Mouse (Mus musculus): ENCODE data around the gene Wnt10a. TPM values are rescaled to one million over a fixed set of nuclear protein-coding genes. Genes with fewer than 3 reads are reported as not detected.

Wnt10a gene
- polyA plus RNA-seq, 1 experiment from 2014 or later: not detected

Other genes with a start within 250 kb of the Wnt10a start
- gene Plcd4, start 248.6 kb upstream of the Wnt10a start, polyA plus RNA-seq (2015; fragmentation: Nextera tagmentation; extraction: Ambion mirVana): 0.52 and 0.64 TPM in 2 replicates
- 19.1 and 19.2 TPM in 2 replicates for gene Usp37, start 247.2 kb upstream of the Wnt10a start, polyA plus RNA-seq (2015; fragmentation: Nextera tagmentation; extraction: Ambion mirVana)
- 4.9 and 5.1 TPM in 2 replicates for gene Zfp142, start 203.3 kb upstream of the Wnt10a start, polyA plus RNA-seq (2015; fragmentation: Nextera tagmentation; extraction: Ambion mirVana)
- gene Bcs1l, start 203.2 kb upstream of the Wnt10a start, polyA plus RNA-seq (2015; fragmentation: Nextera tagmentation; extraction: Ambion mirVana): 20.5 and 21.7 TPM in 2 replicates
- gene Rnf25, start 190.1 kb upstream of the Wnt10a start, polyA plus RNA-seq (2015; fragmentation: Nextera tagmentation; extraction: Ambion mirVana): 23.7 and 24.5 TPM in 2 replicates
- 2.8 and 3.5 TPM in 2 replicates for gene Stk36, start 190.1 kb upstream of the Wnt10a start, polyA plus RNA-seq (2015; fragmentation: Nextera tagmentation; extraction: Ambion mirVana)
- gene Ttll4, start 129.8 kb upstream of the Wnt10a start, polyA plus RNA-seq (2015; fragmentation: Nextera tagmentation; extraction: Ambion mirVana): 8.0 and 9.1 TPM in 2 replicates
- gene Cyp27a1, start 77.9 kb upstream of the Wnt10a start, polyA plus RNA-seq (2015; fragmentation: Nextera tagmentation; extraction: Ambion mirVana): 11.1 and 11.3 TPM in 2 replicates
- gene Prkag3, start 42.3 kb upstream of the Wnt10a start, polyA plus RNA-seq (2015; fragmentation: Nextera tagmentation; extraction: Ambion mirVana): 4.2 and 7.2 TPM in 2 replicates
- 0.31 and 0.36 TPM in 2 replicates for gene Wnt6, start 19.6 kb upstream of the Wnt10a start, polyA plus RNA-seq (2015; fragmentation: Nextera tagmentation; extraction: Ambion mirVana)
- not detected in 2 replicates for gene Cdk5r2, start 63.4 kb downstream of the Wnt10a start, polyA plus RNA-seq (2015; fragmentation: Nextera tagmentation; extraction: Ambion mirVana)
- gene Fev, start 93.9 kb downstream of the Wnt10a start, polyA plus RNA-seq (2015; fragmentation: Nextera tagmentation; extraction: Ambion mirVana): 0.90 and 1.4 TPM in 2 replicates
- gene Cryba2, start 101.6 kb downstream of the Wnt10a start, polyA plus RNA-seq (2015; fragmentation: Nextera tagmentation; extraction: Ambion mirVana): not detected in 2 replicates
- gene Cfap65, start 144.1 kb downstream of the Wnt10a start, polyA plus RNA-seq (2015; fragmentation: Nextera tagmentation; extraction: Ambion mirVana): not detected in 2 replicates
- gene Ihh, start 160.2 kb downstream of the Wnt10a start, polyA plus RNA-seq (2015; fragmentation: Nextera tagmentation; extraction: Ambion mirVana): 0.05 and 0.31 TPM in 2 replicates

All from heart, embryonic 13.5 days (tissue).